Mouse (Mus musculus): ENCODE measurements around the gene Trp73. TPM values are rescaled to one million over a fixed set of nuclear protein-coding genes. Genes with fewer than 3 reads are reported as not detected.

Gene Trp73
- polyA plus RNA-seq, 1 experiment from 2014 or later, result 0.18 TPM

DNA sequence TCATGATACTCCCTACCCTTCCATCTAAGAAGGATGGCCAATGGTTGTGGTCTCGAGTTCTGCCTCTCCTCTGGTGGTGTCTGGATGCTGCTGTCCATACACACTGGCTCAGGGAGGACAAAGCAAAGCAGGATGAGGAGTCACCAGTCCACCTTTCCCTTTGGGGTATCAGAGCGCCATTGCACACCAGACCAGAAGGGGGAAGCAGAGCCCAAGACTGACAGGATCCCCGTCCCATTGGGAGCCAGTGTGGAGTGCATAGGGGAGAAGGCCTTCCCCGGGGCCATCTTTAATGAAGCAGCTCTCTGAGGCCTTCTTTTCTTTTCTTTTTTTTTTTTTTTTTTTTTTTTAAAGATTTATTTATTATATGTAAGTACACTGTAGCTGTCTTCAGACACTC, 86.9 kb downstream of the Trp73 start:
- Histone ChIP-seq H3K4me1 (replicated peaks; ENCODE audit: control insufficient read depth, insufficient read depth, low read length) (no peaks in the 10 kb centered on the region), H3K4me2 (no peak overlapping the region), H3K4me3 (ENCODE audit: low read depth, low read length) (no peak overlapping the region), H3K36me3 (ENCODE audit: control insufficient read depth, insufficient read depth, low read length) (no peaks in the 10 kb centered on the region), H3K27me3 (replicated peaks; ENCODE audit: control insufficient read depth, insufficient read depth, low read length) (peaks cover 3% of the 10 kb centered on the region; the same call in 1 of the 2 replicates), H3K27ac (ENCODE audit: low read depth, low read length) (no peak overlapping the region), H3K9ac (ENCODE audit: low read depth, low read length) (no peak overlapping the region), H3K9me3 (ENCODE audit: control insufficient read depth, low read length) (no peaks in the 10 kb centered on the region)
- DNase-seq (ENCODE audit: low spot score) (no peak), ATAC-seq (replicated peaks; ENCODE audit: low FRiP score) (no peak)
- WGBS, result 44% methylated on average over 4 of the region's 4 CpGs

DNA sequence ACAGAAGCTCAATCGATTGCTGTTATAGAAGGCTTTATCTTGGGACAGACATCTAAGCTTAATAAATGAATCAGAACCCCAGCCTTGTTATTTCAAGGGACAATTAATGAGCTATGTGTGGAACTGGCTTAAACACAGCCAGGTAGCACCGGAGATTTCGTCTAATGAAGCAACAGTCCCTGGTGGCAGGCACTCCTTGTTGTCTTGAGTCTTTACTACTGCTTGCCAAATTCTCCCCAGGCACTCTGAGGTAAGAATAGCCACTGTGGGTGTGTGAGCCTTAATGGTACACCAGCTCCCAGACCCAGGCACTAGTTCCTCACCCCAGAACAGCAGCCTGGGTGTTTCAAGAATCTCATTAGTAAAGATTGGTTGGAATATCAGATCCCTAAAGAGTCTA, 88.6 kb downstream of the Trp73 start:
- WGBS, result 94% methylated on average over 3 of the region's 3 CpGs
- H3K4me3 ChIP-seq (ENCODE audit: low read depth, low read length), result no peak overlapping the region

DNA sequence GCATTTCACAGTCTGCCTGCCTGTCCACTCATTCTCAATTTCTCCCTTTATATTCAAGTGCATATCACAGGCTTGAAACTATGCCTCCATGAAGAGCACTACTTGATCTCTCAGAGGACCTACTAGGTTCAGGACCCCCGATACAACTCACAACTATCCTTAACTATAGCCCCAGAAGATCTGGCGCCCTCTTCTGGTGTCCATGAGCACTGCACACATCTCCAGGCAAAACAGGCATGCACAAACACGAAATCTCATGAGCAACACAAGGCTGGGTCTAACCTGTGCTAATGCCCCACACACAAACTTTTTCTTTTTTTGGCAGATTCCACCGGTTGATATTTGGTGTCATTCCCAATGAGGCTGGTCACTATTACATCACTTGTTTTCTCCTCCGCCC, 94.2 kb downstream of the Trp73 start:
- H3K9ac ChIP-seq (ENCODE audit: low read depth, low read length), result no peak overlapping the region
- no peaks in the 10 kb centered on the region for H3K36me3 ChIP-seq (ENCODE audit: control insufficient read depth, insufficient read depth, low read length)
- ATAC-seq (replicated peaks; ENCODE audit: low FRiP score) (no peak), DNase-seq (ENCODE audit: low spot score) (no peak)
- no peaks in the 10 kb centered on the region for H3K27me3 ChIP-seq (replicated peaks; ENCODE audit: control insufficient read depth, insufficient read depth, low read length)
- H3K4me1 ChIP-seq (replicated peaks; ENCODE audit: control insufficient read depth, insufficient read depth, low read length), result no peaks in the 10 kb centered on the region
- no peak overlapping the region for H3K4me2 ChIP-seq
- WGBS, result 61% methylated on average over 5 of the region's 5 CpGs
- no peaks in the 10 kb centered on the region for H3K9me3 ChIP-seq (ENCODE audit: control insufficient read depth, low read length)
- no peak overlapping the region for H3K27ac ChIP-seq (ENCODE audit: low read depth, low read length)
- H3K4me3 ChIP-seq (ENCODE audit: low read depth, low read length), result no peak overlapping the region

More for the DNA sequence above, 88.6 kb downstream of the Trp73 start:
- H3K4me2 ChIP-seq, result no peak overlapping the region
- H3K27ac ChIP-seq (ENCODE audit: low read depth, low read length), result no peak overlapping the region
- no peaks in the 10 kb centered on the region for H3K36me3 ChIP-seq (ENCODE audit: control insufficient read depth, insufficient read depth, low read length)
- no peaks in the 10 kb centered on the region for H3K4me1 ChIP-seq (replicated peaks; ENCODE audit: control insufficient read depth, insufficient read depth, low read length)
- ATAC-seq (replicated peaks; ENCODE audit: low FRiP score), result no peak
- H3K9me3 ChIP-seq (ENCODE audit: control insufficient read depth, low read length), result no peaks in the 10 kb centered on the region
- no peak overlapping the region for H3K9ac ChIP-seq (ENCODE audit: low read depth, low read length)
- no peak for DNase-seq (ENCODE audit: low spot score)
- no peaks in the 10 kb centered on the region; the same call in 1 of the 2 replicates for H3K27me3 ChIP-seq (replicated peaks; ENCODE audit: control insufficient read depth, insufficient read depth, low read length)

DNA sequence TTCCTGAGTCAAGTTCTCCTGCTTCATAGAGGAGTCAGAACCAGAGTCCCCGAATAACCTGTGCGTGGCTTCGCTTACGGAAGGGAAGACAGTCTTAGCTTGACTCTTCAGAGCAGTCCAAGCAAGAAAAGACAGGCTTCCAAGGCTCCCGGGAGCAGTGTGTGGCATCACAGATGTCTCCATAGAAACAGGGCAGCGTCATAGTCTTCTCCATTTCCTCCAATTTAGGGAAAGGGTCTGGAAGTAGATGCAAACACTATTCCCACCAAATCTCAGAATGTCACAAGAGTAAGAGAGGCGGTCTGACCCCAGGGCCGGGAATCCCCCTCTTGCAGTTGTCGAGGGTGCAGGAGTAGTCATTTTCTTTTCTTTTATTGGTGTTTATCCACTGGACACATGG, 97.4 kb downstream of the Trp73 start, which contains the start of gene Ccdc27:
Gene Ccdc27 (minus strand): TSS at position 101 of the 400 bp plus-strand sequence.
- DNase-seq (ENCODE audit: low spot score) (no peak), ATAC-seq (replicated peaks; ENCODE audit: low FRiP score) (no peak)
- no peaks in the 10 kb centered on the region for H3K9me3 ChIP-seq (ENCODE audit: control insufficient read depth, low read length)
- no peak within 1 kb of the TSS for H3K4me2 ChIP-seq
- H3K9ac ChIP-seq (ENCODE audit: low read depth, low read length), result no peak within 1 kb of the TSS
- 84% methylated on average over 9 of the region's 9 CpGs for WGBS
- H3K4me1 ChIP-seq (replicated peaks; ENCODE audit: control insufficient read depth, insufficient read depth, low read length), result no peaks in the 10 kb centered on the region
- no peaks in the 10 kb centered on the region for H3K36me3 ChIP-seq (ENCODE audit: control insufficient read depth, insufficient read depth, low read length)
- no peak within 1 kb of the TSS for H3K4me3 ChIP-seq (ENCODE audit: low read depth, low read length)
- no peaks in the 10 kb centered on the region for H3K27me3 ChIP-seq (replicated peaks; ENCODE audit: control insufficient read depth, insufficient read depth, low read length)
- H3K27ac ChIP-seq (ENCODE audit: low read depth, low read length), result no peak within 1 kb of the TSS

DNA sequence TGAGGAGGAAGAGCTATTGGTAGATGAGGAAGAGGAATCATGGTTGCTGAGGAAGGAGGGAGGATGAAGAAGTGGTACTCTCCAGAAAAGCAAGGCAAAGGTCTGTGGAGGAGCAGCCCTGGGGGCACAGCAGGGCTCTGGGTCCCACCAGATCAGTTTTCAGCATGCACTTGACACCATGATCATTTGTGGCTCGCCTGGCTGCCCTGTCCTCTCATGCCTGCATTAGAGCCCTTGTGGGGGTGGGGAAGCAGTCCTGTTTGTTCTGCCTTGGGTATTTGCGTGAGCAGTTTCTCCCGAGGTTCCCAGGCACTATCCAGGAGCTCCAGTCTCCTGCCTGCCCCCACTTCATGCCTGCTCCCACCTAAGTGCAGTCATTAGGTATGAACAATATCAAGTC, 102.9 kb downstream of the Trp73 start:
- Histone ChIP-seq H3K4me1 (replicated peaks; ENCODE audit: control insufficient read depth, insufficient read depth, low read length) (no peaks in the 10 kb centered on the region; the same call in 1 of the 2 replicates), H3K9me3 (ENCODE audit: control insufficient read depth, low read length) (no peaks in the 10 kb centered on the region), H3K9ac (ENCODE audit: low read depth, low read length) (no peak overlapping the region), H3K27me3 (replicated peaks; ENCODE audit: control insufficient read depth, insufficient read depth, low read length) (no peaks in the 10 kb centered on the region), H3K27ac (ENCODE audit: low read depth, low read length) (no peak overlapping the region), H3K36me3 (ENCODE audit: control insufficient read depth, insufficient read depth, low read length) (no peaks in the 10 kb centered on the region), H3K4me2 (no peak overlapping the region), H3K4me3 (ENCODE audit: low read depth, low read length) (no peak overlapping the region)
- ATAC-seq (replicated peaks; ENCODE audit: low FRiP score), result no peak
- DNase-seq (ENCODE audit: low spot score), result no peak
- 41% methylated on average over 3 of the region's 3 CpGs for WGBS

DNA sequence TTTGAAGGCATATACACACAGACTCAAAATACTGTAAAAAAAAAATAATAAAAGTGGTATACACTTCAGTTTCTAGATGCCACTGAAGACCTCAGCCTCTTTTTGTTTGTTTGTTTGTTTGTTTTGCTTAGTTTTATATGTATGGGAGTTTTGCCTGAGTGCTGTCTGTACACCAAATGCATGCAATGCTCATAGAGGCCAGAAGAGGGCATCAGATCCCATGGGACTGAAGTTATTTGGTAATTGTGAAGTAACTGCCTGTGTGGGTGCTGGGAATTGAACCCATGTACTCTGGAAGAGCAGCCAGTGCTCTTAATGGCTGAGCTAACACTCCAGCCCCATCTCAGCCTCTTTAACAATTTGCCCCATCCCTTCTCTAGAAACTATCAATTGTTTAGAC, 111.4 kb downstream of the Trp73 start:
- no peak for DNase-seq (ENCODE audit: low spot score)
- no peak for ATAC-seq (replicated peaks; ENCODE audit: low FRiP score)
- Histone ChIP-seq H3K4me3 (ENCODE audit: low read depth, low read length) (no peak overlapping the region), H3K9ac (ENCODE audit: low read depth, low read length) (no peak overlapping the region), H3K9me3 (ENCODE audit: control insufficient read depth, low read length) (no peaks in the 10 kb centered on the region), H3K36me3 (ENCODE audit: control insufficient read depth, insufficient read depth, low read length) (no peaks in the 10 kb centered on the region), H3K4me1 (replicated peaks; ENCODE audit: control insufficient read depth, insufficient read depth, low read length) (peaks cover 32% of the 10 kb centered on the region), H3K27ac (ENCODE audit: low read depth, low read length) (no peak overlapping the region), H3K27me3 (replicated peaks; ENCODE audit: control insufficient read depth, insufficient read depth, low read length) (no peaks in the 10 kb centered on the region), H3K4me2 (no peak overlapping the region)

DNA sequence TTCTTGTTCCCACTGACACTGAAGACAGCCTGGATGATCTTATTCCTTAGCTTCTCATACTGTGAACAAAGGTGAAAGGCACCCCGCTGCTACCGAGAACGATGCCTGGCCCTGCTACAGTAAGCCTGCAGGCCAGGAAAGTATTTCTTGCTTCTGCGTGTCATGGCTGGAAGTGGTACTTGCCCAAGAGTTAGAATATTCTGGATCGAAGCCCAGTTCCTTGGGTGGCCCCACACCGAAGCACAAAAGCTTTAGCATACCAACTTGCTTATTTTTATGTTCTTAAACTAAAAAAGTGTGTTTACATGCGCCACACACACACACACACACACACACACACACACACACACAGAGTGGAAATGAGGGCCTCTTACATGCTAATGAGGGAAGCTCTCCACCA, 111.9 kb downstream of the Trp73 start:
- Histone ChIP-seq H3K4me1 (replicated peaks; ENCODE audit: control insufficient read depth, insufficient read depth, low read length) (peaks cover 38% of the 10 kb centered on the region), H3K27ac (ENCODE audit: low read depth, low read length) (no peak overlapping the region), H3K4me3 (ENCODE audit: low read depth, low read length) (no peak overlapping the region), H3K4me2 (no peak overlapping the region), H3K9me3 (ENCODE audit: control insufficient read depth, low read length) (no peaks in the 10 kb centered on the region), H3K9ac (ENCODE audit: low read depth, low read length) (no peak overlapping the region), H3K36me3 (ENCODE audit: control insufficient read depth, insufficient read depth, low read length) (no peaks in the 10 kb centered on the region; the same call in 1 of the 2 replicates), H3K27me3 (replicated peaks; ENCODE audit: control insufficient read depth, insufficient read depth, low read length) (no peaks in the 10 kb centered on the region)
- WGBS, result 86% methylated on average over 7 of the region's 7 CpGs
- DNase-seq (ENCODE audit: low spot score) (no peak), ATAC-seq (replicated peaks; ENCODE audit: low FRiP score) (no peak)

DNA sequence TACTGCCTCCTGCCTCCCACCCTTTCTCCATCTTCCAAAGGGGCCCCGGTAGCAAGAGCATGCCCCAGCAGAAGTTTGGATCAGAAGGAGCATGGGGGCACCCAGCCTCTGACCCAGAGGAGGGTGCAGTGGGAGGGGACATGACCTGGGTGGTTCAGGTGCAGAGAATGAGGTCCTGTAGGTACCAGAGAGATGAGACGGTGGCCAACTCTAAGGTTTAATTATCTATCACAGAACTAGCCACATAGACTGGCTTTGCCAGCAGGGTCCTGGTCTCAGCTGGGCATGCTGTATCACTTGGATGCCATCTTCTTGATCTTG, 113.6 kb downstream of the Trp73 start:
- Histone ChIP-seq H3K9ac (ENCODE audit: low read depth, low read length) (peak overlapping the region; percentile 92), H3K27ac (ENCODE audit: low read depth, low read length) (peak overlapping the region; percentile 94; the same call in 1 of the 2 replicates), H3K27me3 (replicated peaks; ENCODE audit: control insufficient read depth, insufficient read depth, low read length) (no peaks in the 10 kb centered on the region), H3K36me3 (ENCODE audit: control insufficient read depth, insufficient read depth, low read length) (peaks cover 14% of the 10 kb centered on the region), H3K4me2 (peak overlapping the region; percentile 88), H3K4me1 (replicated peaks; ENCODE audit: control insufficient read depth, insufficient read depth, low read length) (peaks cover 49% of the 10 kb centered on the region), H3K4me3 (ENCODE audit: low read depth, low read length) (peak overlapping the region; percentile 81), H3K9me3 (ENCODE audit: control insufficient read depth, low read length) (no peaks in the 10 kb centered on the region)
- no peak for ATAC-seq (replicated peaks; ENCODE audit: low FRiP score)
- no peak for DNase-seq (ENCODE audit: low spot score)
- 18% methylated on average over 2 of the region's 2 CpGs for WGBS

DNA sequence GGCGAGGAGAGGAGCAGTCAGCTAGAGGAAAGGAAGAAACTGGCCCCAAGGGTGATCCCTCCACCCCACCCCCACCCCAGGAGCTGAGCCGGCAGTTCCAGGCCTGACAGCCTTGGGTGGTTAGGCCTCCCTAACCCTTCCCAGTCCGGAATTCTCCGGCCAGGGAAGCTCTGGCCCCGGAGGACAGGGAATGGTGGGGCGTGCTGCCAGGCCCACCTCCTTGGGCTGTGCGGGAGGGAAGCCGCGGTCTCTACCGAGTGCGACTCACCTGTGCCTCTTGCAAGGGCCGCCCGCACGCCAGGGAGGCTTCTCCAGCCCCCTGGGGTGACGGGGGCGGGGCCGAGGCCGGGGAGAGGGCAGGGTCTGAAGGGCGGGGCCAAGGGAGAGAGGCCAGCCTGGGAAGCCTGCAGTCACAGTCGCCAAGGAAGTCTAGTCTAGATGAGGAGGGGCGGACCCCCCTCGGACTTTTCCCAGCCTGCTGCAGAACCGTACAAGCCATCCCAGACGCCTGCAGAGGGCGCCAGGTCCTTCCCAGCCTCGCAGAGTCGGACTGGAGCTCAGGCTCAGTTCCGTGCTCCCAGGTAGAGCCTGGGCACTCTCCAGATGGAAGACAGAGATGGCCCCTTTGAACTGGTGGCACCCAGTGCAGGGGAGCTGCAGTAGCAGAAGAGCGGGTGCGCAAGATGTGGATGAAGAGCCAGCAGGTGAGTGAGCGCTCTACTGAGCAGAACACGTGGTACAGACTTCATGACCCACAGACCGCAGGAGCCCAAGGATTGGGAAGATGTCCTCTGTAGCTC, 114.2 kb downstream of the Trp73 start, which contains the start of gene Smim1:
Gene Smim1 (minus strand): TSS at position 590 of the 800 bp plus-strand sequence.
- Histone ChIP-seq H3K9ac (ENCODE audit: low read depth, low read length) (peak within 1 kb of the TSS; percentile 92), H3K4me2 (peak within 1 kb of the TSS; percentile 88), H3K36me3 (ENCODE audit: control insufficient read depth, insufficient read depth, low read length) (peaks cover 19% of the 10 kb centered on the region), H3K27ac (ENCODE audit: low read depth, low read length) (peak within 1 kb of the TSS; percentile 94), H3K9me3 (ENCODE audit: control insufficient read depth, low read length) (no peaks in the 10 kb centered on the region), H3K27me3 (replicated peaks; ENCODE audit: control insufficient read depth, insufficient read depth, low read length) (no peaks in the 10 kb centered on the region), H3K4me1 (replicated peaks; ENCODE audit: control insufficient read depth, insufficient read depth, low read length) (peaks cover 49% of the 10 kb centered on the region), H3K4me3 (ENCODE audit: low read depth, low read length) (peak within 1 kb of the TSS; percentile 81)
- peak; percentile 87 for DNase-seq (ENCODE audit: low spot score)
- WGBS, result 2% methylated on average over 33 of the region's 33 CpGs
- peak; percentile 74 for ATAC-seq (replicated peaks; ENCODE audit: low FRiP score)

Data from liver, embryonic 11.5 days (tissue).